Mouse (Mus musculus) embryonic fibroblast, embryonic 13.5 days (primary cell): ENCODE measurements around the gene Gucy2c.

ENCODE experiments used
- CTCF ChIP-seq: IDR thresholded peaks from 2 replicates; pipeline ENCODE4 v1.5.1; 2011; ENCODE audit warnings: mild to moderate bottlenecking, control low read depth, low read length, moderate library complexity, borderline replicate concordance; ENCODE audit not compliant: insufficient read depth
- POLR2A ChIP-seq: IDR thresholded peaks from 2 replicates; pipeline ENCODE4 v1.6.1; 2011; ENCODE audit warnings: low read depth, mild to moderate bottlenecking, control low read depth, low read length, moderate library complexity

- TF ChIP-seq CTCF (no peak), POLR2A (no peak)
Observed at GRCm38 (mm10) chr6:136769143-136769542, 12.4 kb downstream of the Gucy2c start.
